Mouse (Mus musculus): ENCODE measurements around the gene Cnot1. TPM values are rescaled to one million over a fixed set of nuclear protein-coding genes. Genes with fewer than 3 reads are reported as not detected.
"Not testable (repeated sequence)": the region's sequence is repeated elsewhere in the genome, so short reads cannot be mapped to it uniquely, and the experiment has no call there.

Cnot1 gene
- polyA plus RNA-seq, 1 experiment from 2014 or later, result 83.1 TPM

DNA sequence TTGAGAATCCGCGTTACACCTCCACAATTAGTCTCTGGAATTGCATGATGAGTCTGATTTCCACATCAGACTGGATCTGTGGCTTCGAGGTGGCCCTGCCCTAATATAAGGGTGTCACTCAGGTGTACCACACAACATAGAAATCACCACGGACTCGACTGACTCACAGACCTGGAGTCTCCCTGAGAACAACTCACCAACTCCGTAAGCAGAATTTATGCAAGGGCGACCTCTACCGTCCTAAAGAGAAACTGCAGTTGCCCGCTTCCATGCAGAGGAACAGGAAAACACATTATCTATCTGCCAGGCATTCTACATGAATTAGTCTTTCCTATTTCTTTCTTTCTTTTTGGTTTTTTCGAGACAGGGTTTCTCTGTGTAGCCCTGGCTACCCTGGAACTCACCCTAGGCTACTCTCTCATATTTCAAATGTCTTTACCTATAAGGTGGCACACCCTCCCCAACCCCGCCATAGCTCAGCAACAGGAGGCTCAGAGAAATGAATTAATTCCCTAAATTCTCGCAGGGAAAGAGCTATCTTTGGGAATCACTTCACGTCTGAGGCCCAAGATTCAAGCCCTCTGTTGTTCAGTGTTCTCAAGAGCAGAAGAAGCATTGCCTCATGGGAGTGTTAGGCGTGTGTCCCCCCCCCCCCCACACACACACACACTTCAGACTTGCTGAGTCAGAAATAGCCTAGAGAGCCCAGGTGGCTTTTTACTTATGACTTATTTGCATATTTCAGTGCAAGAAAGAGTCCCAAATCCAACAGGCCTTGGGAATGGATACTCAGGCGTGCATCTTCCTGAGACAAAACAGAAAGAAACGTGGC is 25.6 kb upstream of the Cnot1 start:
- Histone ChIP-seq H3K4me1 (ENCODE audit: control insufficient read depth in 2 of 2, insufficient read depth in 2 of 2, low read length in 2 of 2) (peaks cover 9 to 17% of the 10 kb centered on the region in 2 experiments), H3K27me3 (ENCODE audit: control insufficient read depth, insufficient read depth, low read length) (no peaks in the 10 kb centered on the region), H3K9ac (ENCODE audit: low read length) (peak overlapping the region; percentile 68), H3K27ac (replicated peaks in 1 of 2; ENCODE audit: control insufficient read depth in 1 of 2, insufficient read depth in 1 of 2, low read depth in 2 of 2, low read length in 2 of 2) (peak overlapping the region; percentile 19 to 33; a peak in 2 of 4 replicates), H3K4me3 (ENCODE audit: control insufficient read depth in 1 of 2, insufficient read depth in 1 of 2, low read depth in 1 of 2, low read length in 2 of 2) (peak overlapping the region; percentile 39 to 53), H3K4me2 (ENCODE audit: low read length) (peak overlapping the region; percentile 70), H3K36me3 (ENCODE audit: control insufficient read depth, insufficient read depth, low read length) (peaks cover 10% of the 10 kb centered on the region; the same call in 1 of the 2 replicates), H3K9me3 (ENCODE audit: control insufficient read depth, low read length) (no peaks in the 10 kb centered on the region)
- 12% methylated on average over 16 of the region's 16 CpGs for WGBS
- peak; percentile 30; the same call in 1 of the 2 replicates for ATAC-seq (ENCODE audit: insufficient number of reproducible peaks, insufficient read depth, low FRiP score, low read depth)

DNA sequence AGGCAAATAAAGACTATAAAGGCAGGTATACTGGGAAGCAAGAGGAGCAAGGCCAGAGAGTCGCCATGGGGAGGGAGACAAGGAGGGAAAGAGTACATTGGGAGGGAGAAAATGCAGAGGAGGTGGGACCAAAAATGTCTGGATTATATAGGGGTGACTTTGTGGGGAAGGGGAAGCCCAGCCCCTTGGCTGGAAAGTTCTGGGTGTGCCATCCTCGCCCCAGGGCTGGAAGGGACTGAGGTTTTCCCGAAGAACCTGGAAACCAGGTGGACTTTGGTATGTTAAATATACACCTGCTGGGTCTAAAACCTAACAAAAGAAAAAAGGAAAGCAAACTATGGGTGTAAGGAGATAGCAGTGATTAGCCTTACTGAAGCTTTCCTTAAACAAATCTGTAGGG is 22.9 kb upstream of the Cnot1 start:
- no peak overlapping the region for H3K27ac ChIP-seq (replicated peaks in 1 of 2; ENCODE audit: control insufficient read depth in 1 of 2, insufficient read depth in 1 of 2, low read depth in 2 of 2, low read length in 2 of 2)
- no peaks in the 10 kb centered on the region for H3K27me3 ChIP-seq (ENCODE audit: control insufficient read depth, insufficient read depth, low read length)
- no peaks in the 10 kb centered on the region for H3K9me3 ChIP-seq (ENCODE audit: control insufficient read depth, low read length)
- whole genome bisulfite sequencing, result 87% methylated on average over 3 of the region's 3 CpGs
- no peak overlapping the region for H3K9ac ChIP-seq (ENCODE audit: low read length)
- H3K4me1 ChIP-seq (ENCODE audit: control insufficient read depth in 2 of 2, insufficient read depth in 2 of 2, low read length in 2 of 2), result peaks cover 11 to 21% of the 10 kb centered on the region in 2 experiments
- H3K4me3 ChIP-seq (ENCODE audit: control insufficient read depth in 1 of 2, insufficient read depth in 1 of 2, low read depth in 1 of 2, low read length in 2 of 2), result no peak overlapping the region
- no peak overlapping the region for H3K4me2 ChIP-seq (ENCODE audit: low read length)
- H3K36me3 ChIP-seq (ENCODE audit: control insufficient read depth, insufficient read depth, low read length), result no peaks in the 10 kb centered on the region
- ATAC-seq (ENCODE audit: insufficient number of reproducible peaks, insufficient read depth, low FRiP score, low read depth), result no peak

GRCm38 (mm10) chr8:95825162-95825561 is 17.9 kb upstream of the Cnot1 start, which contains the start of gene Sap18b:
Sap18b (plus strand) TSS chr8:95825346.
- H3K4me3 ChIP-seq (ENCODE audit: control insufficient read depth in 1 of 2, insufficient read depth in 1 of 2, low read depth in 1 of 2, low read length in 2 of 2); H3K36me3 ChIP-seq (ENCODE audit: control insufficient read depth, insufficient read depth, low read length); H3K27me3 ChIP-seq (ENCODE audit: control insufficient read depth, insufficient read depth, low read length); H3K4me2 ChIP-seq (ENCODE audit: low read length); H3K9me3 ChIP-seq (ENCODE audit: control insufficient read depth, low read length); ATAC-seq (ENCODE audit: insufficient number of reproducible peaks, insufficient read depth, low FRiP score, low read depth); H3K9ac ChIP-seq (ENCODE audit: low read length); H3K27ac ChIP-seq (replicated peaks in 1 of 2; ENCODE audit: control insufficient read depth in 1 of 2, insufficient read depth in 1 of 2, low read depth in 2 of 2, low read length in 2 of 2): not testable (repeated sequence)
- peaks cover 7 to 15% of the 10 kb centered on the region in 2 experiments for H3K4me1 ChIP-seq (ENCODE audit: control insufficient read depth in 2 of 2, insufficient read depth in 2 of 2, low read length in 2 of 2)
- WGBS, result 42% methylated on average over 25 of the region's 25 CpGs

- 15% methylated on average over 3 of the region's 3 CpGs for WGBS
- peak; percentile 49 for ATAC-seq (ENCODE audit: insufficient number of reproducible peaks, insufficient read depth, low FRiP score, low read depth)
Measured at GRCm38 (mm10) chr8:95822699-95823098, 15.4 kb upstream of the Cnot1 start.

DNA sequence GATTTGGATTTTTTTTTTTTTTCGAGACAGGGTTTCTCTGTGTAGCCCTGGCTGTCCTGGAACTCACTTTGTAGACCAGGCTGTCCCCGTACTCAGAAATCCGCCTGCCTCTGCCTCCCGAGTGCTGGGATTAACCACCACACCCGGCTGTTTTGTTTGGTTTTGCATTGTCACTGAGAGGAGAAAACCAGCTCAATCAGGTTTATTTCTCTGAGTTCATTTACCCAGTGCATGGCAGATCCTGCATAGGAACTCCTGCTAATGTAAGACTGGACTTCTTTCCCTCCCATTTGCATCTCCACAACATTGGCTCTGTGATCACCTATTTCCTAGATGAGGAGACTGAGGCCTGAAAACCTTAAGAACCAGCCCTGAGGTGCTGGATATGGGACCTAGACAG is 14.8 kb upstream of the Cnot1 start:
- Histone ChIP-seq H3K27me3 (ENCODE audit: control insufficient read depth, insufficient read depth, low read length) (no peaks in the 10 kb centered on the region), H3K9ac (ENCODE audit: low read length) (no peak overlapping the region), H3K9me3 (ENCODE audit: control insufficient read depth, low read length) (no peaks in the 10 kb centered on the region), H3K4me1 (ENCODE audit: control insufficient read depth in 2 of 2, insufficient read depth in 2 of 2, low read length in 2 of 2) (peaks cover 13 to 26% of the 10 kb centered on the region in 2 experiments), H3K4me3 (ENCODE audit: control insufficient read depth in 1 of 2, insufficient read depth in 1 of 2, low read depth in 1 of 2, low read length in 2 of 2) (no peak overlapping the region), H3K36me3 (ENCODE audit: control insufficient read depth, insufficient read depth, low read length) (no peaks in the 10 kb centered on the region), H3K27ac (replicated peaks in 1 of 2; ENCODE audit: control insufficient read depth in 1 of 2, insufficient read depth in 1 of 2, low read depth in 2 of 2, low read length in 2 of 2) (peak overlapping the region in 1 of 2 experiments; percentile 44; a peak in 2 of 4 replicates), H3K4me2 (ENCODE audit: low read length) (no peak overlapping the region)
- WGBS, result 77% methylated on average over 5 of the region's 5 CpGs
- ATAC-seq (ENCODE audit: insufficient number of reproducible peaks, insufficient read depth, low FRiP score, low read depth), result no peak

More at GRCm38 (mm10) chr8:95822699-95823098, 15.4 kb upstream of the Cnot1 start:
- Histone ChIP-seq H3K36me3 (ENCODE audit: control insufficient read depth, insufficient read depth, low read length) (no peaks in the 10 kb centered on the region), H3K4me2 (ENCODE audit: low read length) (no peak overlapping the region), H3K9me3 (ENCODE audit: control insufficient read depth, low read length) (no peaks in the 10 kb centered on the region), H3K4me1 (ENCODE audit: control insufficient read depth in 2 of 2, insufficient read depth in 2 of 2, low read length in 2 of 2) (peaks cover 8 to 23% of the 10 kb centered on the region in 2 experiments), H3K27ac (replicated peaks in 1 of 2; ENCODE audit: control insufficient read depth in 1 of 2, insufficient read depth in 1 of 2, low read depth in 2 of 2, low read length in 2 of 2) (peak overlapping the region; percentile 44 to 65), H3K9ac (ENCODE audit: low read length) (no peak overlapping the region), H3K27me3 (ENCODE audit: control insufficient read depth, insufficient read depth, low read length) (no peaks in the 10 kb centered on the region), H3K4me3 (ENCODE audit: control insufficient read depth in 1 of 2, insufficient read depth in 1 of 2, low read depth in 1 of 2, low read length in 2 of 2) (no peak overlapping the region)

GRCm38 (mm10) chr8:95821266-95821665 is 14.0 kb upstream of the Cnot1 start:
- ATAC-seq (ENCODE audit: insufficient number of reproducible peaks, insufficient read depth, low FRiP score, low read depth), result no peak
- H3K9ac ChIP-seq (ENCODE audit: low read length), result no peak overlapping the region
- H3K4me2 ChIP-seq (ENCODE audit: low read length), result no peak overlapping the region
- no peak overlapping the region for H3K27ac ChIP-seq (replicated peaks in 1 of 2; ENCODE audit: control insufficient read depth in 1 of 2, insufficient read depth in 1 of 2, low read depth in 2 of 2, low read length in 2 of 2)
- H3K36me3 ChIP-seq (ENCODE audit: control insufficient read depth, insufficient read depth, low read length), result no peaks in the 10 kb centered on the region
- H3K27me3 ChIP-seq (ENCODE audit: control insufficient read depth, insufficient read depth, low read length), result no peaks in the 10 kb centered on the region
- WGBS, result 81% methylated on average over 6 of the region's 6 CpGs
- no peaks in the 10 kb centered on the region for H3K9me3 ChIP-seq (ENCODE audit: control insufficient read depth, low read length)
- H3K4me3 ChIP-seq (ENCODE audit: control insufficient read depth in 1 of 2, insufficient read depth in 1 of 2, low read depth in 1 of 2, low read length in 2 of 2), result no peak overlapping the region
- H3K4me1 ChIP-seq (ENCODE audit: control insufficient read depth in 2 of 2, insufficient read depth in 2 of 2, low read length in 2 of 2), result peaks cover 15 to 34% of the 10 kb centered on the region in 2 experiments

DNA sequence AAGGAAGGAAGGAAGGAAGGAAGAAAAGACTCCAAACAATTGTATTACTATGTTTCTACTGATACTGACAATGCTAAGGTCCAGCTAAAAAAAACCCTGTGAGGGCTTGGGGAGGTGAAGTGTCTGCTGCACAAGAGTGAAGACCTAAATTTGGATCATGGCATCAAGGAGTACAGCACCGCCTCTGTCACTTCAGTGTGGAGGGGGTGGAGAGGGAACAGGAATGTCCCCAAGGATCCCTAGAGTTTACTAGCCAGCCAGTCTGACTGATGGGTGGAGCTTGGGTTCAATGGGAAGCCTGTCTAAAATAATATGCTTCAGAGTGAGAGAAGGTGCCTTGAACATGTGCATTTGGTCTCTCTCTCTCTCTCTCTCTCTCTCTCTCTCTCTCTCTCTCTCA is 10.9 kb upstream of the Cnot1 start:
- Histone ChIP-seq H3K4me3 (ENCODE audit: control insufficient read depth in 1 of 2, insufficient read depth in 1 of 2, low read depth in 1 of 2, low read length in 2 of 2) (no peak overlapping the region), H3K9ac (ENCODE audit: low read length) (peak overlapping the region; percentile 60), H3K27me3 (ENCODE audit: control insufficient read depth, insufficient read depth, low read length) (no peaks in the 10 kb centered on the region), H3K4me2 (ENCODE audit: low read length) (peak overlapping the region; percentile 47), H3K9me3 (ENCODE audit: control insufficient read depth, low read length) (no peaks in the 10 kb centered on the region), H3K4me1 (ENCODE audit: control insufficient read depth in 2 of 2, insufficient read depth in 2 of 2, low read length in 2 of 2) (peaks cover 18 to 34% of the 10 kb centered on the region in 2 experiments), H3K27ac (replicated peaks in 1 of 2; ENCODE audit: control insufficient read depth in 1 of 2, insufficient read depth in 1 of 2, low read depth in 2 of 2, low read length in 2 of 2) (peak overlapping the region; percentile 86 to 90), H3K36me3 (ENCODE audit: control insufficient read depth, insufficient read depth, low read length) (no peaks in the 10 kb centered on the region)
- peak; percentile 81 for ATAC-seq (ENCODE audit: insufficient number of reproducible peaks, insufficient read depth, low FRiP score, low read depth)
- 18% methylated on average over 1 of the region's 1 CpGs for WGBS
